Mouse (Mus musculus) kidney, embryonic 15.5 days (tissue): ENCODE results near the gene Lpcat3. TPM values are rescaled to one million over a fixed set of nuclear protein-coding genes. Genes with fewer than 3 reads are reported as not detected.
A peak's percentile ranks its signal among the peaks of the same experiment; 100 is the strongest.
"Not testable (repeated sequence)": the region's sequence is repeated elsewhere in the genome, so short reads cannot be mapped to it uniquely, and the experiment has no call there.

Source experiments
- ATAC-seq: fragments of 200-750 bp; cut with Nextera tagmentation; replicated peaks from 2 replicates; pipeline ENCODE4 v1.8.0; 2017; ENCODE audit warnings: moderate TSS enrichment; ENCODE audit not compliant: low FRiP score
- H3K27ac ChIP-seq: fragments of 300-500 bp; sonication (generic); 2 replicates; pipeline ENCODE4 v1.5.1; 2015; ENCODE audit warnings: mild to moderate bottlenecking, inconsistent platforms
- H3K27me3 ChIP-seq: fragments of 300-500 bp; sonication (generic); 2 replicates; pipeline ENCODE4 v1.6.1; 2015; ENCODE audit warnings: inconsistent platforms
- H3K36me3 ChIP-seq: fragments of 300-500 bp; sonication (generic); 2 replicates; pipeline ENCODE4 v1.6.1; 2015; ENCODE audit warnings: inconsistent platforms
- H3K4me1 ChIP-seq: fragments of 300-500 bp; sonication (generic); 2 replicates; pipeline ENCODE4 v1.6.1; 2015; ENCODE audit warnings: inconsistent platforms
- H3K4me2 ChIP-seq: fragments of 300-500 bp; sonication (generic); 2 replicates; pipeline ENCODE4 v1.6.1; 2015; ENCODE audit warnings: moderate library complexity, mild to moderate bottlenecking, inconsistent platforms
- H3K4me3 ChIP-seq: fragments of 300-500 bp; sonication (generic); replicated peaks from 2 replicates; pipeline ENCODE4 v1.5.1; 2015; ENCODE audit warnings: mild to moderate bottlenecking, inconsistent platforms
- H3K9ac ChIP-seq: fragments of 300-500 bp; sonication (generic); 2 replicates; pipeline ENCODE4 v1.6.1; 2015; ENCODE audit warnings: mild to moderate bottlenecking, inconsistent platforms
- H3K9me3 ChIP-seq: fragments of 300-500 bp; sonication (generic); replicated peaks from 2 replicates; pipeline ENCODE4 v1.6.1; 2016; ENCODE audit warnings: inconsistent platforms
- WGBS: fragments of 180-500 bp; shearing (Covaris S2); methylation state at CpG from one replicate; pipeline ENCODE4 v1.1.7; 2015; ENCODE audit warnings: mixed read lengths; 5-methylcytosine and 5-hydroxymethylcytosine counted together
- polyA plus RNA-seq: library from polyadenylated mRNA; unstranded; fragments of >200 nt; fragmentation: Nextera tagmentation; extraction: Ambion mirVana; gene quantifications from 2 replicates; pipeline ENCODE4 v1.2.1, GENCODE M21; 2015

The Lpcat3 gene
- polyA plus RNA-seq, 1 experiment from 2014 or later, result 80.4 TPM

DNA sequence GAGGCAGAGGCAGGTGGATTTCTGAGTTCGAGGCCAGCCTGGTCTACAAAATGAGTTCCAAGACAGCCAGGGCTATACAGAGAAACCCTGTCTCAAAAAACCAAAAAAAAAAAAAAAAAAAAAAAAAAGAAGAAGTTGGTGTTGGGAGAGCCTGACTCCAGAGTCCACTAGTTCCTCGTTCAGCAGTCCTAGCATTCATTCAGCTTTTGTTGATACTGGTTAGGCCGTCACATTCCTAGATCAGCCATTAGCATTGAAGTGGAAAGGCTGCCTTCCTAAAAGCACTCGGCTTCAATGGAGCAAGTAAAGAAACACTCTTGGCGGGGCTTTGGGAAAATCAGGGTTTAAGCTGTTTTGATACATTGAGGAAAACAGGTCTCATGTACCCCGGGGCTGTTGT lies 19.5 kb downstream of the Lpcat3 start:
- not testable (repeated sequence) for H3K36me3 ChIP-seq, H3K27me3 ChIP-seq, H3K9ac ChIP-seq, H3K4me2 ChIP-seq, H3K9me3 ChIP-seq, H3K4me3 ChIP-seq
- 0 out of 2 replicates have a peak, but pooled peaks have one; percentile 46 for ATAC-seq
- H3K4me1 ChIP-seq, result peaks cover 16% of the 10 kb centered on the region
- WGBS, result 66% methylated on average over 6 of the region's 6 CpGs
- peak overlapping the region; percentile 37; the same call in 1 of the 2 replicates for H3K27ac ChIP-seq

DNA sequence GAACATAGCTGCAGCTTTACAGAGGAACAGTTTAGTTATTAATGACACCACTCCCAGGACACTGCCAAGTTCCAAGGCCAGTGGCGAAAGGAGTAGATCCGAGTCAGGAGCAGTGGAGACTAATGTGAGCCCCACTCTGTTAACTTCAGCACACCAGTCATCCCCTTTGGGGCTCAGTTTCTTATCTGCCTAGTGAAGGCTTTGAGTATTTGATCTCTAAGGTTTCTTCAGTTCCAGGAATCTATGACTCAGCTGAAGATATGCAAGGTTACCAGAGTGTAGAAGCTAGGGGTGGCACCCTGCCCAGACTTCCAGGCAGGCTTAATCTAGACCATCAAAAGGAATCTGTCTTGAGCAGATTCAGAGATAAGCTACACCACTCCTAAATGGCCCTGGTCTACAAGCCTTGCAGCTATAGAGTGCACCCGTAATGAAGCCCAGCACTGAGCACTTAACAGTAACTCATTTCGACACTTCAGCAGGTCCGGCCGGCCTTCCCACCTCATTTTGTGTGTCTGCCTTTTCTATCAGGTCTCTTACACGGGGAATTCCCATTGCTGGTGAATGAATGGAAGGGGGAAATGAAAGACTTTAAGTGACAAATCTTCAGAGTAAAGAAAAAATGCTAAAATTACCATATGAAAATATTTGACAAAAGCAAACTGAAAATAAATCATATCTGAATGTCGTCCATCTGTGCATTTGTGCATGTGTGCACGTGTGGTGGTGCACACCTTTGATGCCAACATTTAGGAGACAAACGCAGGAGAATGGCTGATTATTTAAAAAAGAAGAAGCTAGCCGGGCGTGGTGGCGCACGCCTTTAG lies 21.0 kb downstream of the Lpcat3 start:
- peak; percentile 58 for ATAC-seq
- Histone ChIP-seq H3K4me2 (no peak overlapping the region), H3K36me3 (no peaks in the 10 kb centered on the region), H3K4me3 (no peak overlapping the region), H3K27me3 (no peaks in the 10 kb centered on the region), H3K9me3 (no peaks in the 10 kb centered on the region), H3K4me1 (peaks cover 21% of the 10 kb centered on the region), H3K27ac (peak overlapping the region; percentile 41; the same call in 1 of the 2 replicates), H3K9ac (no peak overlapping the region)
- 71% methylated on average over 14 of the region's 14 CpGs for WGBS

DNA sequence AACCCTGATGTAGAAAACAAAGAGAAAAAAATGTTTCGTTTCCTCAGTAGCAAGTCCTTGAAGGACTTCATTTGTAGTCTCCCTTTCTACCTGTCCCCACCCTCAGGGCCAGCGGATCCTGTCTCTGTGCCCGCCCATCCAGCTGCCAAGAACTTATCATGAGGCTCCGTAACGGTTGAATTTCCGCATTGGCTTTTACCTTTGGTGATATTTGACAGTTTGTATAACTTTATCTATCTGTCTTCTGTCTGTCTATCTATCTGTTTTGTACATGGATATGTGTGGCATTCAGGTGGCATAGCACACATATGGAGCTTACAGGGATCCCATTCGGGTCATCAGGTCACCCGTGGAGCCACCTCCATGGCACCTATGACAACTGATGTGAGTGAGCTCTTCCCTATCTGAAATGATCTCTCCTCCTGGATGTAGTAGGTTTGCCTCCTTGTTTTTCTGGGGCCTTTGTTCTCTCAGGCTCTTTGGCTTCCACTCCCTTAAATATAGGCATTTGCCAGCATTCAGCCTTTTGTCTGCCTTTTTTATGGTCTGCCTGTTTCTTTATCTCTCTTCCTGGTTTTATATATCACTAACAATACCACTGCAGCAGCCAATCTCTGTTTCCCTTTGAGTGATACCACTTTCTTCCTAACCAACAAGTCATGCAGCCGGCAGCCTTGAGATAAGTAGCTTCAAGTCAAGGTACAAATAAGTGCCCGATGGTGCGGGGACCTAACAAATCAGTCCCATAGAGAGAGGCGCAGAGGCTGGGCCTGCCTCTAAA lies 23.0 kb downstream of the Lpcat3 start:
- WGBS, result 88% methylated on average over 12 of the region's 12 CpGs
- ATAC-seq, result no peak
- H3K27ac ChIP-seq, result no peak overlapping the region

DNA sequence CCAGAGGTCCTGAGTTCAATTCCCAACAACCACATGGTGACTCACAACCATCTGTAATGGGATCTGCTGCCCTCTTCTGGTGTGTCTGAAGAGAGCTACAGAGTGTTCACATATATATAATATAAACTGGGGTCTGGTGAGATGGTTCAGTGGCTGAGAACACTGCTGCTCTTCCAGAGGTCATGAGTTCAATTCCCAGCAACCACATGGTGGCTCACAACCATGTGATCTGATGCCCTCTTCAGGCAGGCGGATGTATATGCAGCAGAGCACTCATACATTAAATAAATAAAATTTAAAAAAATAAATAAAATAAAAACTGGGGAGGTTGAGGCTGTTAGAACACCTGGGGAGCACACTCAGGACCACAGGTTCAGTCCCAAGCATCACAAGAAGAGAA lies 23.8 kb downstream of the Lpcat3 start:
- peaks cover 19% of the 10 kb centered on the region for H3K4me1 ChIP-seq
- 97% methylated on average over 1 of the region's 1 CpGs for WGBS
- not testable (repeated sequence) for ATAC-seq, H3K9ac ChIP-seq, H3K36me3 ChIP-seq, H3K27me3 ChIP-seq, H3K9me3 ChIP-seq, H3K4me3 ChIP-seq, H3K4me2 ChIP-seq, H3K27ac ChIP-seq

More for the DNA sequence above, 23.0 kb downstream of the Lpcat3 start:
- H3K9ac ChIP-seq, result no peak overlapping the region
- no peaks in the 10 kb centered on the region for H3K36me3 ChIP-seq
- H3K4me3 ChIP-seq, result no peak overlapping the region
- no peaks in the 10 kb centered on the region for H3K9me3 ChIP-seq
- H3K27me3 ChIP-seq, result no peaks in the 10 kb centered on the region
- peaks cover 21% of the 10 kb centered on the region for H3K4me1 ChIP-seq
- H3K4me2 ChIP-seq, result no peak overlapping the region

DNA sequence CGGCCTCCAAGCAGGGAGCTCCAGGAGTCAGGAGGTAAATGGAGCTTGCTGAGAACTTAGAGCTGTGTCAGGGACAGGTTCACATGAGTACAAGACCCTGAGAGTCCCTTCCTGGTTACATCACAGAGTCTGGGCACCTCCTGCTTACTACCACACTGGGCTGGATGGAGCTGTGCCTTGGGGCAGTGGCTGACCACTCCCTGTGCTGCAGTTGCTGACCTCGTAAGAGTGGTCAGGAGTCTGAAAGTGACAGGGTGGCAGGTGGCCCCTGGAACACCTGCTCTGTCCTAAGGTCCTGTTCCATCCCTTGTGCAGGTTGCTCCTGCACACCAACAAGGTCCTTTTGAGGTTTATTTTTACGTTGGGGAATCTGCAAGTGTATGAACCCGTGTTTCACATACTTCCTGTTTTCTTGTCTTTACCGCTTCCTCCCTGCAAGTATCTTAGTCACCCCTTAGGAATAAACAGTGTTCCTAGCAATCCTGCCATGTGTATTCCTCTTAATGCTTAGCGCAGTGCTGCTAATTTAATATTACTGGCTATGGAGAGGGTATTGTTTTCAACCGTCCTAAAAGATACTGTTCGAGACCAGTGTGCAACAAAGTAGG lies 25.4 kb downstream of the Lpcat3 start:
- no peak overlapping the region for H3K27ac ChIP-seq
- no peak; the same call in 1 of the 2 replicates for ATAC-seq
- WGBS, result 75% methylated on average over 8 of the region's 8 CpGs

DNA sequence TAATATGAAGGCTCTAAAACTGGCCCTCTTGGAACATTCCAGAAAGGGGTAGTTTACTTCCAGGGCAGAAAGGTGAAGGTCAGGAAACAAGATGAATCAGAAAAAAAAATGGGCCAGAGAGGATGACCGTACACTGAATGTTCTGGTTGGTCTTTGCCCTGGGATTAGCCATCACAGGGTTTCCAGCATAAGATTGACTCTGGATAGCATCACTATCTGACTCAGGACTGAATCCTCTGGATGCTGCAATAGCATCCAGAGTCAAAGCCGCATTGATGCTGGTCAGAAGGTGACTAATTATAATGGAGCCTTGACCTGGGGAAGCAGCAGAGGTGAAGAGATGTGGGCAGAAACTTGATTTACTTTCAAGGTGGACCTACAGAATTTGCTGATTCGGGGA lies 26.2 kb downstream of the Lpcat3 start:
- H3K36me3 ChIP-seq, result no peaks in the 10 kb centered on the region
- no peak overlapping the region for H3K9ac ChIP-seq
- no peaks in the 10 kb centered on the region for H3K27me3 ChIP-seq
- H3K4me2 ChIP-seq, result no peak overlapping the region
- no peak overlapping the region for H3K27ac ChIP-seq
- no peak for ATAC-seq
- no peaks in the 10 kb centered on the region for H3K9me3 ChIP-seq
- no peak overlapping the region for H3K4me3 ChIP-seq
- peaks cover 20% of the 10 kb centered on the region for H3K4me1 ChIP-seq
- WGBS, result 90% methylated on average over 3 of the region's 3 CpGs

More for the DNA sequence above, 25.4 kb downstream of the Lpcat3 start:
- no peak overlapping the region for H3K4me3 ChIP-seq
- no peaks in the 10 kb centered on the region for H3K36me3 ChIP-seq
- no peaks in the 10 kb centered on the region for H3K9me3 ChIP-seq
- H3K27me3 ChIP-seq, result no peaks in the 10 kb centered on the region
- H3K4me1 ChIP-seq, result peaks cover 19% of the 10 kb centered on the region
- no peak overlapping the region for H3K9ac ChIP-seq
- H3K4me2 ChIP-seq, result no peak overlapping the region

DNA sequence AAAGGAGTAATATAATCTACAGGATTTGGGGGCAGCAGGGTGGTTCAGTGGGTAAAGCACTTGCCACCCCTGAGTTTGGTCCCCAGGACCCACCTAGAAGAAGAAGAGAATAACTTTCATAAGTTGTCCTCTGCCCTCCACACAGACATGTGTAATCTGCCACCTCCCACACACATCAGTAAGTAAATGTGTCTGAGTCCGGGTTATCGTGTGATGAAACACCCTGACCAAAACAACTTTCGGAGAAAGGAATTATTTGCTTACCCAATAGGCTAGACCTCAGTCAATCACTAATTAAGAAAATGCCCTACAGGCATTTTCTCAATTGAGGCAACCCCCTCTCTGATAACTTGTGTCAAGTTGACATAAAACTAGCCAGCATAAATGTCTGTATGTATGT lies 27.7 kb downstream of the Lpcat3 start:
- peaks cover 29% of the 10 kb centered on the region for H3K4me1 ChIP-seq
- no peak overlapping the region for H3K27ac ChIP-seq
- no peak for ATAC-seq
- H3K36me3 ChIP-seq, result peaks cover 2% of the 10 kb centered on the region; the same call in 1 of the 2 replicates
- H3K4me2 ChIP-seq, result no peak overlapping the region
- H3K9me3 ChIP-seq, result no peaks in the 10 kb centered on the region
- H3K27me3 ChIP-seq, result no peaks in the 10 kb centered on the region
- no peak overlapping the region for H3K9ac ChIP-seq
- no peak overlapping the region for H3K4me3 ChIP-seq
- 89% methylated on average over 3 of the region's 3 CpGs for WGBS

DNA sequence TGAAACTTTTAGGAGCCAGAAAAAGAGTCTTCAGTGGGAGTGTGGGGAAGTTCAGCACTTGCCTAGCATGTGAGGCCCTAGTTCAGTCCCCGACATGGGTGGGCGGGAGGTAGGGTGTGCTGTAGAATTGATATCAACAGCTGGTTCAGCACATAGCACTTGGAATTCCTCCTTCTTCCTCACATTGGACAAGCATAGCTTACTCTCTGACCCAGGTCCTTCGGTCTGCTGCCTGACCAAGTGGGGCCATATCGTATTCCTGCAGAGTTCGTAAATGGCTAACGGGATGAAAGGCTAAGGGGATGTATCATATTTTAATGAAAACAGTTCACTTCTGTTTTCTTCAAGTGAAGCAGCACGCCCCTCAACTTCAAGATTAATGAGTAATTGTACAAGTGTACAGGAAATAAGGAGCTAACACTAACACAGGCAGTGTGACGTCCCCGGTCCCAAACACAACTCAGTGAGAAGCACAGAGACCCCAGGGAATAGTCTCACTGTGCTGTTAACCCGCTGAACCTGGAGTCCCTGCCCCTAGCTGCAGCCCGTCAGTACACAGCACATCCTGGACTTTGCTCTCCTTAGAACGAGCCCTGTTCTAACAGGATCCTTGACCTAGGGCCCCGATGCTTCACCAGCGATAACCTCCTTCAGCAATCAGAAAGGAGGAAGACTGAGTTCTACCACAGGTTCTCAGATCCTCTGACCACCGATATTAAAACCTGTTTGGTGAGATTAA lies 30.6 kb downstream of the Lpcat3 start:
- ATAC-seq, result peak; percentile 88
- Histone ChIP-seq H3K36me3 (peaks cover 14% of the 10 kb centered on the region; the same call in 1 of the 2 replicates), H3K27ac (peak overlapping the region; percentile 87), H3K4me1 (peaks cover 24% of the 10 kb centered on the region), H3K4me3 (no peak overlapping the region), H3K9ac (no peak overlapping the region), H3K9me3 (no peaks in the 10 kb centered on the region), H3K4me2 (no peak overlapping the region), H3K27me3 (no peaks in the 10 kb centered on the region)
- 22% methylated on average over 15 of the region's 15 CpGs for WGBS

DNA sequence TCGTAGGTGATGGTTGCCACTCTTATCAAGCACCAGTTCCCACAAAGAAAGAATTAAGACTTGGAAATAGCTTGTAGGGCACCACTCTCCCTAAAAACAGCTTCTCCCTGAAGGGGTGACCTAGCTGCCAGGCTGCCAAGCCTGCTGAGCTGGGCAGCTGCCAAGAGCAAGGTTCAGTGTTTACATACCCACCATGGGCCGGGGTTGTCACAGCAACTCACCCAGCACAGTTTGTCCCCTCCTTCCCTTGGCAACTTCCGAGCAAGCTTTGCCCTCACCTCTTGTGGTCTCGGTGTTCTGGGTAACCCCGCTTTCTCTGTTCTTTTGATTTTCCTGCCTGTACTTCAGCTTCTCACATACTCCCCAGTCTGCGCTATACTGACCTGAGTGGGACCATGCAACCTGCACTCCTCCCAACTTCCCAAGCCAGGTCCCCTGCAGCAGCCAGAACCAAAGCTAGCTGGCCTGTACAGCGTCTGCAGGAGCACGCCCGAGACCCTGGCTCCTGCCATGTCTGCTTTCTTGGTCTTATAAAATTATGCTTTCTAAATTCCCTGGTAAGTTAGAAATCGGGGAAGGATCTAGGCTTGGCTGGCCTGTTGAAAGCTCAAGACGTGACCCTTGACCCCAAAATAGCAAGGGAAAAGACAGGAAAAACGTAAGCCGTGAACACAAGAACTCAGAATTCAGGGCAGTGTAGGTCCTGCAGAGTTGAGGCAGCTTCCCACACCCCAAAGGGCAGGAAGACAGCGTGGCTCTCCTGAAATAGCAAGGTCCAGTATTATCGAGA lies 31.5 kb downstream of the Lpcat3 start:
- no peaks in the 10 kb centered on the region for H3K27me3 ChIP-seq
- H3K4me3 ChIP-seq, result no peak overlapping the region
- no peaks in the 10 kb centered on the region for H3K9me3 ChIP-seq
- no peak overlapping the region for H3K9ac ChIP-seq
- peaks cover 29% of the 10 kb centered on the region for H3K4me1 ChIP-seq
- H3K4me2 ChIP-seq, result no peak overlapping the region
- H3K27ac ChIP-seq, result peak overlapping the region; percentile 87
- peak; percentile 15; the same call in 1 of the 2 replicates for ATAC-seq
- WGBS, result 61% methylated on average over 15 of the region's 15 CpGs
- peaks cover 23% of the 10 kb centered on the region; the same call in 1 of the 2 replicates for H3K36me3 ChIP-seq

DNA sequence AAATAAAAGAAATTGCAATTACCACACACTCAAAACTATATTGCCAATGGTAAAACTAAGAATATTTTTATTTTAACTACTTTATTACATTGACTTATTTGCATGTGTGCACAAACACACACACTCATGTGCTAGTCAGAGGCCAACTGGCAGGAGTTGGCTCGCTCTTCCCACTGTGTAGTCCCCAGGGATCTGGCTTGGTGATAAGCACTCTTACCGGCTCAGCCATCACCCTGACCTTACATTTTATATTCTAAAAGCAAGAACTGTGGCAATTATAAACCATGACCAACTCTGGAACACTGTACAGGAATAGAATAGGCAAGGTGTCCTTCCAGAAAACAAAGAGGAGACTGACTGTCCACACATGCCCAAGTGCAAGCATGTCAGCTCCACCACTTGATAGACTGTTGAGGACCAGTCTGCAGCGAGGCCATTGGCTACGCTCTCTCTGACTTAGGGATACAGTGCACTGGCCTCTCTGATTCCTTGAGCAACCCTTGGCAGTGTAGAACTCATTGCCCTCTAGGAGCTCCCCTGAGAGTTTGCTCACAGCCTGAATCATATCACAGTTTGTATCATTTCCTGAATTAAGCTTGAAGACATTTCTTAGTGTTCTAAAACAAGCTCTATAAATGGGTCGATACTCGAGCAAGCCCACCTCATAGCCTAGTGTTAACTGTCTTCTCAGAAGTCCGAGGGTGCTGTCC lies 33.8 kb downstream of the Lpcat3 start:
- no peaks in the 10 kb centered on the region for H3K9me3 ChIP-seq
- H3K9ac ChIP-seq, result no peak overlapping the region
- WGBS, result 89% methylated on average over 7 of the region's 7 CpGs
- H3K4me1 ChIP-seq, result peaks cover 36% of the 10 kb centered on the region
- H3K4me3 ChIP-seq, result no peak overlapping the region
- no peak overlapping the region for H3K4me2 ChIP-seq
- peaks cover 44% of the 10 kb centered on the region for H3K36me3 ChIP-seq
- no peak for ATAC-seq
- H3K27me3 ChIP-seq, result no peaks in the 10 kb centered on the region
- no peak overlapping the region for H3K27ac ChIP-seq
